Mouse (Mus musculus): Measurements from ENCODE around the gene Pbdc1. TPM values are rescaled to one million over a fixed set of nuclear protein-coding genes. Genes with fewer than 3 reads are reported as not detected.
"Not testable (repeated sequence)": the region's sequence is repeated elsewhere in the genome, so short reads cannot be mapped to it uniquely, and the experiment has no call there.

Gene Pbdc1
- 32.9 and 34.4 TPM in 2 replicates for polyA plus RNA-seq (2015; fragmentation: Nextera tagmentation; extraction: Ambion mirVana)

GRCm38 (mm10) chrX:105079615-105080092 lies at the start of gene Pbdc1:
Gene Pbdc1 (plus strand): TSS chrX:105079756.
- Histone ChIP-seq H3K4me3 (peak within 1 kb of the TSS; percentile 53), H3K9ac (peak within 1 kb of the TSS; percentile 67), H3K4me1 (replicated peaks) (peaks cover 4% of the 10 kb centered on the region; the same call in 1 of the 2 replicates), H3K9me3 (no peaks in the 10 kb centered on the region), H3K4me2 (peak within 1 kb of the TSS; percentile 62), H3K36me3 (0 out of 2 replicates have a peak, but pooled peaks cover 3% of the 10 kb centered on the region), H3K27ac (no peak within 1 kb of the TSS), H3K27me3 (no peaks in the 10 kb centered on the region)
- ATAC-seq (ENCODE audit: low FRiP score), result peak; percentile 99
- under 1% methylated on average over 35 of the region's 35 CpGs for WGBS

GRCm38 (mm10) chrX:105037666-105038065 lies 41.9 kb upstream of the Pbdc1 start:
- Histone ChIP-seq H3K4me2 (no peak overlapping the region), H3K36me3 (peaks cover 5% of the 10 kb centered on the region; the same call in 1 of the 2 replicates), H3K4me3 (no peak overlapping the region), H3K9ac (no peak overlapping the region), H3K9me3 (no peaks in the 10 kb centered on the region), H3K27me3 (0 out of 2 replicates have a peak, but pooled peaks cover 6% of the 10 kb centered on the region), H3K4me1 (replicated peaks) (no peaks in the 10 kb centered on the region), H3K27ac (no peak overlapping the region)
- ATAC-seq (ENCODE audit: low FRiP score), result no peak
- 90% methylated on average over 3 of the region's 3 CpGs for WGBS

GRCm38 (mm10) chrX:105064294-105064693 lies 15.3 kb upstream of the Pbdc1 start:
- Histone ChIP-seq H3K4me1 (replicated peaks) (peaks cover 7% of the 10 kb centered on the region), H3K9ac (no peak overlapping the region), H3K4me2 (no peak overlapping the region), H3K4me3 (no peak overlapping the region), H3K36me3 (peaks cover 81% of the 10 kb centered on the region), H3K27ac (no peak overlapping the region), H3K27me3 (no peaks in the 10 kb centered on the region), H3K9me3 (no peaks in the 10 kb centered on the region)
- 92% methylated on average over 10 of the region's 10 CpGs for WGBS
- no peak for ATAC-seq (ENCODE audit: low FRiP score)

DNA sequence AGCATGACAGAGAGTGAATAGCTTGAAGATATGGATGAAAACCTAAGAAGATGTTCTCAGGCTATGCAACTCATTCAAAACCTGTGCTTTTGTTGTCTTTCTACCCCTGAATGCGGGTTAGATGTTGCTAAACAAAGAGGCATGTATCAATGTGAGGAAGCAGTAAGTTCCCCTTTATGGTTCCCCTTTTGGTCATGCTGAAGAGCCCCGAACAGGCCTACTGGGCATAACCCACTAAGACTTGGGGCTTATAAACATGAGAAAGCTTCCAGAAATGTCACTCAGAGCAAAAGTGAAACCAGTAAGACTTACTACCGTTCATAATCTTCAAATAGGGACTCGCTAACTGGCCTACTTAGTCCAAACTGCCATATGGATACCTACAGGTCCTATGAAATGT lies 14.8 kb upstream of the Pbdc1 start:
- H3K9me3 ChIP-seq, result no peaks in the 10 kb centered on the region
- no peak overlapping the region for H3K9ac ChIP-seq
- WGBS, result 90% methylated on average over 4 of the region's 4 CpGs
- H3K27me3 ChIP-seq, result no peaks in the 10 kb centered on the region
- no peak overlapping the region for H3K4me3 ChIP-seq
- H3K4me1 ChIP-seq (replicated peaks), result peaks cover 7% of the 10 kb centered on the region
- H3K27ac ChIP-seq, result no peak overlapping the region
- no peak overlapping the region for H3K4me2 ChIP-seq
- H3K36me3 ChIP-seq, result peaks cover 76% of the 10 kb centered on the region
- no peak for ATAC-seq (ENCODE audit: low FRiP score)

- peaks cover 28% of the 10 kb centered on the region for H3K36me3 ChIP-seq
- under 1% methylated on average over 32 of the region's 32 CpGs for WGBS
- H3K9me3 ChIP-seq, result no peaks in the 10 kb centered on the region
- peaks cover 7% of the 10 kb centered on the region for H3K4me1 ChIP-seq (replicated peaks)
- no peaks in the 10 kb centered on the region for H3K27me3 ChIP-seq
- peak overlapping the region; percentile 71 for H3K9ac ChIP-seq
- ATAC-seq (ENCODE audit: low FRiP score), result peak; percentile 95
- H3K27ac ChIP-seq, result peak overlapping the region; percentile 82
- H3K4me2 ChIP-seq, result peak overlapping the region; percentile 68
- H3K4me3 ChIP-seq, result peak overlapping the region; percentile 58
Observed at GRCm38 (mm10) chrX:105069671-105070503, 9.7 kb upstream of the Pbdc1 start.

DNA sequence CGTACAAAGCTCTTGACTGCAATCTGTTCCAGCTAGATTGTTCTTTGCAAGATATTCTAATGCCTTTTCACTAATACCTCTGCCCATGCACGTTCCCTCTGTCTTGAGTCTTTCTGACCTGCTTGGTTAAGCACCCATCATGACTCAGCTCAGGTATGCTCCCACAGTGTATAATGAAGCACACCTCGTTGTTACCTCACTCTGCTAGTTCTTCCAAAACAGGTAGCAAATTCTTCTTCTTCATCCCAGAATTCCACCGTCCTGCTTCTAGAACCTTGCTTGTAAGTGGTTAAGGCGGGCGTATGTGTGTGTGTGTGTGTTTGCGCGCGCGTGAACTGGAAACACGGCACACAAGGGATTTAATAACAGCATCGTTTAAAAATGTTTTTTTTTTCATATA lies 405 bp upstream of the Pbdc1 start:
- Histone ChIP-seq H3K36me3 (0 out of 2 replicates have a peak, but pooled peaks cover 3% of the 10 kb centered on the region), H3K27ac (no peak overlapping the region)
- 8% methylated on average over 12 of the region's 12 CpGs for WGBS

GRCm38 (mm10) chrX:105080096-105080495 lies 540 bp downstream of the Pbdc1 start:
- peak; percentile 71 for ATAC-seq (ENCODE audit: low FRiP score)
- no peaks in the 10 kb centered on the region for H3K27me3 ChIP-seq
- peaks cover 4% of the 10 kb centered on the region; the same call in 1 of the 2 replicates for H3K4me1 ChIP-seq (replicated peaks)
- peak overlapping the region; percentile 62 for H3K4me2 ChIP-seq
- H3K27ac ChIP-seq, result no peak overlapping the region
- peak overlapping the region; percentile 47 for H3K9ac ChIP-seq
- no peaks in the 10 kb centered on the region for H3K9me3 ChIP-seq
- 0 out of 2 replicates have a peak, but pooled peaks cover 3% of the 10 kb centered on the region for H3K36me3 ChIP-seq
- H3K4me3 ChIP-seq, result peak overlapping the region; percentile 53
- WGBS, result 10% methylated on average over 8 of the region's 8 CpGs

More for the DNA sequence above, 405 bp upstream of the Pbdc1 start:
- no peaks in the 10 kb centered on the region for H3K27me3 ChIP-seq
- peak; percentile 67 for ATAC-seq (ENCODE audit: low FRiP score)
- peak overlapping the region; percentile 53 for H3K4me3 ChIP-seq
- peak overlapping the region; percentile 67 for H3K9ac ChIP-seq
- no peaks in the 10 kb centered on the region for H3K9me3 ChIP-seq
- peaks cover 4% of the 10 kb centered on the region; the same call in 1 of the 2 replicates for H3K4me1 ChIP-seq (replicated peaks)
- H3K4me2 ChIP-seq, result peak overlapping the region; percentile 62

GRCm38 (mm10) chrX:105083013-105083412 lies 3.5 kb downstream of the Pbdc1 start:
- H3K4me2 ChIP-seq; ATAC-seq (ENCODE audit: low FRiP score); H3K4me3 ChIP-seq; H3K27ac ChIP-seq; H3K4me1 ChIP-seq (replicated peaks); H3K9me3 ChIP-seq; H3K36me3 ChIP-seq; H3K9ac ChIP-seq; H3K27me3 ChIP-seq: not testable (repeated sequence)
- WGBS, result 91% methylated on average over 7 of the region's 7 CpGs

DNA sequence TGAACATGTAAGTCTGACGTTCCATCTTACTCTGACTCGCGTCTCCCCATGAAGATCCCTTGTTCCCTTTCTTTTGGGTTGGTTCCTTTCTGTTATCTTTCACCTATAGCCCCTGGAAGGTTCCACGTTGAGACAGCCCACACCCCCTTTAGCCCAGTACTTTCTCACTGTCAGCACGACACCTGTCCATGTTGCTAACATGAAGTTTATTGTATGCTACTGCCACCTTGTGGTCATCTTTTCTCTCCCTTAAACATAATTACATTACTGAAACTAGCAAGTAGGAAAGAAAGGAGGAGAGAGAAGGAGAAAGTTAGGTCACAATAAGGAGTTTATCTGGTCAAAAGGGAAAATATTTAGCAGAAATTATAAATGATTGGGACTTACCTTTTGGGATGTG lies 24.6 kb downstream of the Pbdc1 start:
- Histone ChIP-seq H3K4me2 (no peak overlapping the region), H3K27me3 (0 out of 2 replicates have a peak, but pooled peaks cover 5% of the 10 kb centered on the region), H3K4me1 (replicated peaks) (no peaks in the 10 kb centered on the region), H3K36me3 (no peaks in the 10 kb centered on the region), H3K9ac (no peak overlapping the region), H3K27ac (no peak overlapping the region), H3K9me3 (no peaks in the 10 kb centered on the region), H3K4me3 (no peak overlapping the region)
- no peak for ATAC-seq (ENCODE audit: low FRiP score)
- WGBS, result 50% methylated on average over 5 of the region's 5 CpGs

- 79% methylated on average over 2 of the region's 2 CpGs for WGBS
- no peak overlapping the region for H3K9ac ChIP-seq
- ATAC-seq (ENCODE audit: low FRiP score), result no peak
Observed at GRCm38 (mm10) chrX:105114994-105115393, 35.4 kb downstream of the Pbdc1 start.

DNA sequence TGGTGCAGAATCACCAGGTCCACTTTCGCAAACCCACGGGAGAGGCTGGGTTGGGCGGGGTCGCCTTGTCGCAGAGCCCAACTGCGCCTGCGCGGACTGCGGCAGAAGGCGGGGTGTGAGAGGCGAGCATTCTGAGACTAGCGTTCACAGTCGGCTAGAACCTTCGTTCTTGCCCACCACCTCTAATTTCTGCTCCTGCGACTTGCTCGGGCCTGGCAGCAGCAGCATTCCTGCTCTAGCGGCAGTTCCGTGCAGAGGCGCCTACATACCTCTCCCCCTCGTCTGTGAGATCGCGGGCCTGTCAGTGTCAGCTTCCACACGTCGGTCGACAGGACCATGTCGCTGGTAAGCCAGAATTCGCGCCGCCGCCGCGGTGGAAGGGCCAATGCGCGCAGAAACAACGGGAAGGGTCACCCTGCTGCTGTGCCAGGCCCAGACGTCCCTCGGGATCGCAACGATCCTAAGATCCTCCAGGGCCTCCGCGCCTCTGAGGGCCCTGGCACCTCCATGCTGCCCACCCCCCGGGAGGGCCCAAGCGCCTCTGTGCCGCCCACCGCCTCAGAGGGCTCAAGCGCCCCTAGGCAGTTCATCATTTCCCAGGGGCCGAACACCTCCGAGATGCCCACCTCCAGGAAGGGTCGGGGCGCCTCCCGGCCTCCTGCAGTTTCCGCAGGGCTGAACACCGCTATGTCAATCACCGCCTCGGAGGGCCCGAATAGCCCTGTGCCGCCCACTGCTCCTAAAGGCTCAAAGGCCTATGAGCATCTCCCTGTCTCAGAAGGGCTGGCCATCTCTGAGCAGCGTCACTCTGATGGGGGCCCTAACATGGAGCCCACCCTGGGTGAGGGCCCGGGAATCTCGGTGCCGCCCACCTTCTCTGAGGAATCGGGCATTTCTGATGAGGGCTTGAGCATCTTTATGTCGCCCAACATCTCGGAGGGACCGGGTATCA lies 41.0 kb downstream of the Pbdc1 start, which contains the start of gene Magee1:
Gene Magee1, plus strand, starts transcription at position 104 of the 952 bp plus-strand sequence.
- Histone ChIP-seq H3K27me3 (peaks cover 66% of the 10 kb centered on the region), H3K4me2 (peak within 1 kb of the TSS; percentile 67), H3K4me1 (replicated peaks) (peaks cover 18% of the 10 kb centered on the region), H3K4me3 (peak within 1 kb of the TSS; percentile 67), H3K27ac (peak within 1 kb of the TSS; percentile 91), H3K9ac (peak within 1 kb of the TSS; percentile 85), H3K9me3 (no peaks in the 10 kb centered on the region), H3K36me3 (no peaks in the 10 kb centered on the region)
- peak; percentile 80 for ATAC-seq (ENCODE audit: low FRiP score)
- 12% methylated on average over 62 of the region's 65 CpGs for WGBS

More at GRCm38 (mm10) chrX:105114994-105115393, 35.4 kb downstream of the Pbdc1 start:
- no peak overlapping the region for H3K4me2 ChIP-seq
- peaks cover 33% of the 10 kb centered on the region for H3K27me3 ChIP-seq
- no peaks in the 10 kb centered on the region for H3K4me1 ChIP-seq (replicated peaks)
- H3K36me3 ChIP-seq, result no peaks in the 10 kb centered on the region
- no peaks in the 10 kb centered on the region for H3K9me3 ChIP-seq
- no peak overlapping the region for H3K27ac ChIP-seq
- H3K4me3 ChIP-seq, result no peak overlapping the region

All from hindbrain, embryonic 13.5 days (tissue).